Mouse (Mus musculus): ENCODE measurements around the gene Ehmt2. TPM values are rescaled to one million over a fixed set of nuclear protein-coding genes. Genes with fewer than 3 reads are reported as not detected.
"Not testable (repeated sequence)": the region's sequence is repeated elsewhere in the genome, so short reads cannot be mapped to it uniquely, and the experiment has no call there.

Gene Ehmt2
- polyA plus RNA-seq, 1 experiment from 2014 or later, result 82.1 TPM

GRCm38 (mm10) chr17:34954831-34955230 lies 56.6 kb downstream of the Ehmt2 start:
- H3K4me1 ChIP-seq (replicated peaks; ENCODE audit: control insufficient read depth, insufficient read depth, low read length), result peaks cover 21% of the 10 kb centered on the region
- H3K27ac ChIP-seq, result no peak overlapping the region
- no peak overlapping the region for H3K4me2 ChIP-seq (replicated peaks)
- no peak overlapping the region for H3K4me3 ChIP-seq (replicated peaks; ENCODE audit: low read length)
- no peak overlapping the region for H3K9ac ChIP-seq
- peaks cover 17% of the 10 kb centered on the region for H3K27me3 ChIP-seq (ENCODE audit: control insufficient read depth, insufficient read depth, low read length)
- WGBS, result 86% methylated on average over 4 of the region's 4 CpGs
- ATAC-seq (ENCODE audit: low FRiP score) (no peak), DNase-seq (ENCODE audit: low spot score) (no peak)
- peaks cover 16% of the 10 kb centered on the region for H3K36me3 ChIP-seq (replicated peaks; ENCODE audit: control insufficient read depth, insufficient read depth)
- H3K9me3 ChIP-seq (ENCODE audit: control insufficient read depth, low read length), result no peaks in the 10 kb centered on the region

GRCm38 (mm10) chr17:34955884-34956283 lies 57.6 kb downstream of the Ehmt2 start:
- Histone ChIP-seq H3K36me3 (replicated peaks; ENCODE audit: control insufficient read depth, insufficient read depth) (peaks cover 5% of the 10 kb centered on the region), H3K4me3 (replicated peaks; ENCODE audit: low read length) (no peak overlapping the region), H3K9me3 (ENCODE audit: control insufficient read depth, low read length) (no peaks in the 10 kb centered on the region), H3K4me1 (replicated peaks; ENCODE audit: control insufficient read depth, insufficient read depth, low read length) (peaks cover 11% of the 10 kb centered on the region), H3K9ac (no peak overlapping the region), H3K4me2 (replicated peaks) (no peak overlapping the region), H3K27ac (no peak overlapping the region), H3K27me3 (ENCODE audit: control insufficient read depth, insufficient read depth, low read length) (peaks cover 25% of the 10 kb centered on the region)
- DNase-seq (ENCODE audit: low spot score), result no peak
- WGBS, result 84% methylated on average over 3 of the region's 3 CpGs
- no peak for ATAC-seq (ENCODE audit: low FRiP score)

GRCm38 (mm10) chr17:34956340-34956739 lies 58.1 kb downstream of the Ehmt2 start:
- no peaks in the 10 kb centered on the region for H3K9me3 ChIP-seq (ENCODE audit: control insufficient read depth, low read length)
- H3K27ac ChIP-seq, result no peak overlapping the region
- ATAC-seq (ENCODE audit: low FRiP score) (no peak), DNase-seq (ENCODE audit: low spot score) (peak; percentile 51)
- peaks cover 27% of the 10 kb centered on the region for H3K27me3 ChIP-seq (ENCODE audit: control insufficient read depth, insufficient read depth, low read length)
- H3K9ac ChIP-seq, result no peak overlapping the region
- no peak overlapping the region for H3K4me2 ChIP-seq (replicated peaks)
- H3K4me3 ChIP-seq (replicated peaks; ENCODE audit: low read length), result no peak overlapping the region
- 38% methylated on average over 1 of the region's 1 CpGs for WGBS
- H3K36me3 ChIP-seq (replicated peaks; ENCODE audit: control insufficient read depth, insufficient read depth), result peaks cover under 1% of the 10 kb centered on the region; the same call in 1 of the 2 replicates
- 0 out of 2 replicates have a peak, but pooled peaks cover 7% of the 10 kb centered on the region for H3K4me1 ChIP-seq (replicated peaks; ENCODE audit: control insufficient read depth, insufficient read depth, low read length)

GRCm38 (mm10) chr17:34957291-34957690 lies 59.0 kb downstream of the Ehmt2 start:
- not testable (repeated sequence) for H3K9ac ChIP-seq; H3K9me3 ChIP-seq (ENCODE audit: control insufficient read depth, low read length); DNase-seq (ENCODE audit: low spot score); ATAC-seq (ENCODE audit: low FRiP score); H3K36me3 ChIP-seq (replicated peaks; ENCODE audit: control insufficient read depth, insufficient read depth); H3K27ac ChIP-seq; H3K4me2 ChIP-seq (replicated peaks); H3K4me3 ChIP-seq (replicated peaks; ENCODE audit: low read length); H3K4me1 ChIP-seq (replicated peaks; ENCODE audit: control insufficient read depth, insufficient read depth, low read length)
- WGBS, result 13% methylated on average over 35 of the region's 40 CpGs
- H3K27me3 ChIP-seq (ENCODE audit: control insufficient read depth, insufficient read depth, low read length), result peaks cover 34% of the 10 kb centered on the region

GRCm38 (mm10) chr17:34957966-34958365 lies 59.7 kb downstream of the Ehmt2 start:
- DNase-seq (ENCODE audit: low spot score); ATAC-seq (ENCODE audit: low FRiP score); H3K36me3 ChIP-seq (replicated peaks; ENCODE audit: control insufficient read depth, insufficient read depth); H3K4me1 ChIP-seq (replicated peaks; ENCODE audit: control insufficient read depth, insufficient read depth, low read length); H3K9ac ChIP-seq; H3K9me3 ChIP-seq (ENCODE audit: control insufficient read depth, low read length); H3K4me3 ChIP-seq (replicated peaks; ENCODE audit: low read length); H3K27ac ChIP-seq; H3K4me2 ChIP-seq (replicated peaks): not testable (repeated sequence)
- WGBS, result 36% methylated on average over 23 of the region's 40 CpGs
- H3K27me3 ChIP-seq (ENCODE audit: control insufficient read depth, insufficient read depth, low read length), result peaks cover 39% of the 10 kb centered on the region

GRCm38 (mm10) chr17:34958734-34959129 lies 60.5 kb downstream of the Ehmt2 start:
- not testable (repeated sequence) for H3K4me1 ChIP-seq (replicated peaks; ENCODE audit: control insufficient read depth, insufficient read depth, low read length); H3K36me3 ChIP-seq (replicated peaks; ENCODE audit: control insufficient read depth, insufficient read depth); DNase-seq (ENCODE audit: low spot score); H3K27ac ChIP-seq; H3K9me3 ChIP-seq (ENCODE audit: control insufficient read depth, low read length)
- Histone ChIP-seq H3K9ac (peak overlapping the region; percentile 34; the same call in 1 of the 2 replicates), H3K4me2 (replicated peaks) (peak overlapping the region; percentile 78), H3K27me3 (ENCODE audit: control insufficient read depth, insufficient read depth, low read length) (peaks cover 42% of the 10 kb centered on the region), H3K4me3 (replicated peaks; ENCODE audit: low read length) (peak overlapping the region; percentile 36)
- 1% methylated on average over 21 of the region's 47 CpGs for WGBS
- ATAC-seq (ENCODE audit: low FRiP score), result peak; percentile 43

GRCm38 (mm10) chr17:34959130-34959778 lies 61.0 kb downstream of the Ehmt2 start, which contains the start of gene Hspa1b:
Gene Hspa1b (minus strand): TSS chr17:34959238.
- peak within 1 kb of the TSS; percentile 36; the same call in 1 of the 2 replicates for H3K9ac ChIP-seq
- not testable (repeated sequence) for H3K4me1 ChIP-seq (replicated peaks; ENCODE audit: control insufficient read depth, insufficient read depth, low read length); H3K9me3 ChIP-seq (ENCODE audit: control insufficient read depth, low read length); H3K36me3 ChIP-seq (replicated peaks; ENCODE audit: control insufficient read depth, insufficient read depth)
- H3K4me2 ChIP-seq (replicated peaks), result peak within 1 kb of the TSS; percentile 78
- H3K27me3 ChIP-seq (ENCODE audit: control insufficient read depth, insufficient read depth, low read length), result peaks cover 42% of the 10 kb centered on the region
- peak within 1 kb of the TSS; percentile 80 for H3K27ac ChIP-seq
- under 1% methylated on average over 23 of the region's 32 CpGs for WGBS
- peak within 1 kb of the TSS; percentile 36 for H3K4me3 ChIP-seq (replicated peaks; ENCODE audit: low read length)
- DNase-seq (ENCODE audit: low spot score), result peak; percentile 64
- ATAC-seq (ENCODE audit: low FRiP score), result peak; percentile 92

GRCm38 (mm10) chr17:34959881-34960515 lies 61.7 kb downstream of the Ehmt2 start:
- DNase-seq (ENCODE audit: low spot score) (no peak), ATAC-seq (ENCODE audit: low FRiP score) (no peak)
- peak overlapping the region; percentile 80; the same call in 1 of the 2 replicates for H3K27ac ChIP-seq
- peak overlapping the region; percentile 36; the same call in 1 of the 2 replicates for H3K9ac ChIP-seq
- peak overlapping the region; percentile 78 for H3K4me2 ChIP-seq (replicated peaks)
- peak overlapping the region; percentile 36 for H3K4me3 ChIP-seq (replicated peaks; ENCODE audit: low read length)
- 15% methylated on average over 12 of the region's 12 CpGs for WGBS
- no peaks in the 10 kb centered on the region for H3K9me3 ChIP-seq (ENCODE audit: control insufficient read depth, low read length)
- peaks cover 42% of the 10 kb centered on the region for H3K27me3 ChIP-seq (ENCODE audit: control insufficient read depth, insufficient read depth, low read length)
- H3K36me3 ChIP-seq (replicated peaks; ENCODE audit: control insufficient read depth, insufficient read depth), result no peaks in the 10 kb centered on the region
- H3K4me1 ChIP-seq (replicated peaks; ENCODE audit: control insufficient read depth, insufficient read depth, low read length), result 0 out of 2 replicates have a peak, but pooled peaks cover 6% of the 10 kb centered on the region

- H3K4me2 ChIP-seq (replicated peaks), result no peak overlapping the region
- peaks cover 33% of the 10 kb centered on the region for H3K27me3 ChIP-seq (ENCODE audit: control insufficient read depth, insufficient read depth, low read length)
Measured at GRCm38 (mm10) chr17:34960702-34961493, 62.6 kb downstream of the Ehmt2 start.

More at GRCm38 (mm10) chr17:34960702-34961493, 62.6 kb downstream of the Ehmt2 start:
- Histone ChIP-seq H3K4me1 (replicated peaks; ENCODE audit: control insufficient read depth, insufficient read depth, low read length) (0 out of 2 replicates have a peak, but pooled peaks cover 6% of the 10 kb centered on the region), H3K27ac (no peak overlapping the region), H3K9ac (no peak overlapping the region), H3K4me3 (replicated peaks; ENCODE audit: low read length) (no peak overlapping the region), H3K36me3 (replicated peaks; ENCODE audit: control insufficient read depth, insufficient read depth) (no peaks in the 10 kb centered on the region), H3K9me3 (ENCODE audit: control insufficient read depth, low read length) (no peaks in the 10 kb centered on the region)
- DNase-seq (ENCODE audit: low spot score), result no peak
- ATAC-seq (ENCODE audit: low FRiP score), result no peak
